Mouse (Mus musculus) liver, adult 2 months (tissue): Measurements from ENCODE around the gene Wbp1l. TPM values are rescaled to one million over a fixed set of nuclear protein-coding genes. Genes with fewer than 3 reads are reported as not detected.
A peak's percentile ranks its signal among the peaks of the same experiment; 100 is the strongest.
"Not testable (repeated sequence)": the region's sequence is repeated elsewhere in the genome, so short reads cannot be mapped to it uniquely, and the experiment has no call there.

Source experiments
- DNase-seq: peaks from one replicate; pipeline ENCODE4 v3.0.0-alpha.2; 2011; ENCODE audit warnings: low read depth, low spot score; ENCODE audit errors: extremely low read depth
- H3K27ac ChIP-seq: fragments of 200-500 bp; replicated peaks from 2 replicates; pipeline ENCODE4 v1.5.1; 2012; ENCODE audit warnings: low read depth, mild to moderate bottlenecking, control low read depth, inconsistent platforms, low read length; ENCODE audit not compliant: insufficient read depth
- H3K27me3 ChIP-seq: fragments of 200-500 bp; 2 replicates; pipeline ENCODE4 v1.6.1; 2012; ENCODE audit warnings: mild to moderate bottlenecking, moderate library complexity, low read length, inconsistent platforms; ENCODE audit not compliant: control insufficient read depth, insufficient read depth
- H3K36me3 ChIP-seq: fragments of 200-500 bp; 2 replicates; pipeline ENCODE4 v1.6.1; 2012; ENCODE audit warnings: low read length, inconsistent platforms; ENCODE audit not compliant: control insufficient read depth, insufficient read depth
- H3K4me1 ChIP-seq: fragments of 200-500 bp; 2 replicates; pipeline ENCODE4 v1.6.1; 2011; ENCODE audit warnings: low read length; ENCODE audit not compliant: control insufficient read depth, insufficient read depth
- H3K4me3 ChIP-seq: fragments of 200-500 bp; 2 replicates; pipeline ENCODE4 v1.5.1; 2011; ENCODE audit warnings: low read depth, mild to moderate bottlenecking, control low read depth, low read length, moderate library complexity; ENCODE audit not compliant: insufficient read depth
- H3K79me2 ChIP-seq: fragments of 200-500 bp; 2 replicates; pipeline ENCODE4 v1.6.1; 2012; ENCODE audit warnings: inconsistent platforms, mild to moderate bottlenecking, low read length, moderate library complexity; ENCODE audit not compliant: control insufficient read depth, insufficient read depth
- H3K9ac ChIP-seq: fragments of 200-500 bp; 2 replicates; pipeline ENCODE4 v1.6.1; 2012; ENCODE audit warnings: low read depth, mild to moderate bottlenecking, control low read depth, inconsistent platforms, low read length
- CTCF ChIP-seq: fragments of 200-500 bp; IDR thresholded peaks from 2 replicates; pipeline ENCODE4 v1.5.1; 2011; ENCODE audit warnings: low read depth, low read length, control low read depth
- POLR2A ChIP-seq: fragments of 200-500 bp; IDR thresholded peaks from 2 replicates; pipeline ENCODE4 v1.6.1; 2011; ENCODE audit warnings: low read length, control low read depth; ENCODE audit not compliant: insufficient read depth; ENCODE audit errors: extremely low read depth
- whole genome bisulfite sequencing: fragments of 180-500 bp; shearing (Covaris S2); methylation state at CpG from one replicate; pipeline ENCODE4 v1.1.7; 2018; 5-methylcytosine and 5-hydroxymethylcytosine counted together
- polyA plus RNA-seq: library from polyadenylated mRNA; depleted of rRNA; stranded (reverse); fragments of >200 nt; gene quantifications from 2 replicates; pipeline ENCODE4 v1.2.3, GENCODE M21; 2012
- total RNA-seq: library from RNA; depleted of rRNA; stranded (reverse); fragments of >200 nt; gene quantifications from 2 replicates; pipeline ENCODE4 v1.2.3, GENCODE M21; 2014

The Wbp1l gene
- total and polyA plus RNA-seq, 2 experiments = 66.7 to 140 TPM

DNA sequence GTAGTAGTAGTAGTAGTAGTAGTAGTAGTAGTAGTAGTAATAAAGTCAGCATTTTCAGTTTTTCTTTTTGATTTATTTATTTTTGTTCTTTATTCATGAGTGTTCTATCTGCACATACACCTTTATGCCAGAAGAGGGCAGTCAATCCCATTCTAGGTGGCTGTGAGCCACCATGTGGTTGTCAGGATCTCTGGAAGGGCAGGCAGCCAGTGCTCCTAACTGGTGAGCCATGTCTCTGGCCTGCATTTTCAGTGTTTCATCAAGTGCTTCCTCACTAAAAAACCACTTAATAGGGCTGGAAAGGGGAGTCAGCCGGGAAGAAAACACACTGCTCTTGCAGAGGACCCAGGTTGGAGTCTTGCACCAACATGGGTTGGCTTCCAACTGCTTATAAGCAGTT is 36.8 kb upstream of the Wbp1l start:
- TF ChIP-seq CTCF (peak; percentile 80), POLR2A (no peak)

DNA sequence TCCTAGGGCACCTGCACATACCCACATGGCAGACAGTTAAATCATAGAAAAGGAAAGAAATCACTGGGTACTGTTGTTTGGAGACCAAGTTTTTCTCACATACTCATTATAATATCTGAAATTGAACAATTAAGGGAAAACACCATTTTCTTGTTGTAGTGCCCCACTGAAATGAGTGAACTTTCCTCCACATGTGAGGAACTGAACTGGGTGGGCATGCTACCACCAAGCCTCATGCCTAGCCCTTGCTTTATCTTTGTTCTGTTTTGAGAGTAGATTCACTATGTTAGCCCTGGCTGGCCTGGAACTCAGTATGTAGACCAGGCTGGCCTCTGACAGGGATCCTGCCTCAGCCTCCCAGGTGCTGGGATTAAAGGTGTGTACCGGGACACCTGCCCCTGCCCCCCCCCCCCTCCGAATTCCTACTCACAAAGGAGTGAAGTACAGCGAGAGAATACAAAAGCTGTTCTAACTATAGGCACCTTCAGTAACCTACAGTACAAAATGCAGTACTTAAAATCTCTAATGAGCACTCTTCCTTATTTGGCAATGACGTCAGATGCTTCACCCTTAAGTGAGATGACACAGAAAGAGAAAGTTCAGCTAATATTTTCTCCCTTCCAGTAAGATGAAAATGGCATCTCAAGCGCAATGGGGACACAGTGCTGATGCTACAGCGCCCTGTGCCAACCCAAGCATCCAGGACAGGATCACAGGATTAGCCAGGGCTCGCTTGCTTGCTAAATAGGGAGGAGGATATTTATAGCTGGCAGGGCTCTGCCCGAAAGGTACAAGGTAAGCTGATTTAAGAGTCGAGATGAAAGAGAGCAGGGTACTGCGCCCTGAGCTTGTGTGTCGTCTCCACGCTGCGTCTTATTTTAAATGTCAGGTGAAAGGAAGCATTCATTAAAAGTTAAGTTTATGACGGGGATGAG is 36.0 kb upstream of the Wbp1l start:
- H3K4me3 ChIP-seq = no peak overlapping the region
- WGBS = 92% methylated on average over 14 of the region's 14 CpGs
- H3K36me3 ChIP-seq = no peaks in the 10 kb centered on the region
- H3K27me3 ChIP-seq = no peaks in the 10 kb centered on the region
- no peak overlapping the region for H3K9ac ChIP-seq
- 0 out of 2 replicates have a peak, but pooled peaks cover 4% of the 10 kb centered on the region for H3K79me2 ChIP-seq
- H3K27ac ChIP-seq = no peak overlapping the region
- TF ChIP-seq POLR2A (no peak), CTCF (no peak)
- no peak for DNase-seq
- H3K4me1 ChIP-seq = no peaks in the 10 kb centered on the region

More for the DNA sequence above, 36.8 kb upstream of the Wbp1l start:
- Histone ChIP-seq H3K27me3 (no peaks in the 10 kb centered on the region), H3K27ac (no peak overlapping the region), H3K4me3 (no peak overlapping the region), H3K4me1 (no peaks in the 10 kb centered on the region), H3K9ac (no peak overlapping the region), H3K36me3 (no peaks in the 10 kb centered on the region), H3K79me2 (0 out of 2 replicates have a peak, but pooled peaks cover 4% of the 10 kb centered on the region)
- DNase-seq = peak; percentile 49
- WGBS = 33% methylated on average over 1 of the region's 1 CpGs

DNA sequence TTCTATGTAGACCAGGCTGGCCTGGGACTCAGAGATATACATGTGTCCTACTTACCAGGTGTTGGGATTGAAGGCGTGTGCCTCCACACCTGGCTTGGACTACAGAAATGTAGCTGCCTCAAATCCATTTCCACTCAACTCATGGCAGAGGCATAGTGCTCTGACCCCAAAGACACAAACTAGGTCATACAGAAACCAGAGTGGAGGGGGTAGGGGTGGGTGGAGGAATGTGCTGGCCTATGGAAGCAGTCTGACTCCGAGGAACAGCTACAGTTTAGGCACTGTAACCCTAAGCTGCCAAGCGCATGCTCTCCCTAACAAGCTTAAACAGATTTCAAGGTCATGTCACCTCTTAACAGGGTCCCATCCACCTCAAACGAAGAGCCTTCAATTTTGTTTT is 35.3 kb upstream of the Wbp1l start:
- TF ChIP-seq CTCF = no peak
- no peak overlapping the region for H3K9ac ChIP-seq
- H3K27ac ChIP-seq = no peak overlapping the region
- WGBS = 69% methylated on average over 4 of the region's 4 CpGs
- H3K4me3 ChIP-seq = no peak overlapping the region
- 0 out of 2 replicates have a peak, but pooled peaks cover 4% of the 10 kb centered on the region for H3K79me2 ChIP-seq
- no peaks in the 10 kb centered on the region for H3K27me3 ChIP-seq
- no peaks in the 10 kb centered on the region for H3K4me1 ChIP-seq
- DNase-seq = no peak
- no peaks in the 10 kb centered on the region for H3K36me3 ChIP-seq

DNA sequence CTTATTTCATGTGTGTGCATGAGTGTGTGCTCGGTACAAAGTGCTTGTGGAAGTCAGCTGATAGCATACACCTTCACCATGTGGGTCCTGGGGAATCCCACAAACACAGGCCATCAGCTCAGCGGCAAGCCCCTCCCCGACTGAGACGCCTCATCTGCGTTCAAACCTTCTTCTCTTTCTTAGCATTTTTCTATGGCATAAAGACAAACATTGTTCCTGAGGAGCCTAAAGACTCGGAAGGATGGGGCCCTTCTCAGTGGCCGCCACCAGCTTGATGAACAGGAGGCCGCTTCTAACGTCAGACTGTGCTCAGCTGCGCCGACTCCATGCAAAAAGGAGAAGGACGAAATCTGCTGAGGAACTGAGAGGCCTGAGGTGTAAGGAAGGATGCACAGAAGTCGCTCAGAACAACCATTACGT is 34.8 kb upstream of the Wbp1l start:
- no peak overlapping the region for H3K9ac ChIP-seq
- H3K27me3 ChIP-seq = no peaks in the 10 kb centered on the region
- DNase-seq = no peak
- no peak overlapping the region for H3K27ac ChIP-seq
- H3K79me2 ChIP-seq = 0 out of 2 replicates have a peak, but pooled peaks cover 4% of the 10 kb centered on the region
- no peak overlapping the region for H3K4me3 ChIP-seq
- no peaks in the 10 kb centered on the region for H3K36me3 ChIP-seq
- TF ChIP-seq POLR2A = no peak
- TF ChIP-seq CTCF = no peak
- no peaks in the 10 kb centered on the region for H3K4me1 ChIP-seq
- 86% methylated on average over 14 of the region's 14 CpGs for WGBS

DNA sequence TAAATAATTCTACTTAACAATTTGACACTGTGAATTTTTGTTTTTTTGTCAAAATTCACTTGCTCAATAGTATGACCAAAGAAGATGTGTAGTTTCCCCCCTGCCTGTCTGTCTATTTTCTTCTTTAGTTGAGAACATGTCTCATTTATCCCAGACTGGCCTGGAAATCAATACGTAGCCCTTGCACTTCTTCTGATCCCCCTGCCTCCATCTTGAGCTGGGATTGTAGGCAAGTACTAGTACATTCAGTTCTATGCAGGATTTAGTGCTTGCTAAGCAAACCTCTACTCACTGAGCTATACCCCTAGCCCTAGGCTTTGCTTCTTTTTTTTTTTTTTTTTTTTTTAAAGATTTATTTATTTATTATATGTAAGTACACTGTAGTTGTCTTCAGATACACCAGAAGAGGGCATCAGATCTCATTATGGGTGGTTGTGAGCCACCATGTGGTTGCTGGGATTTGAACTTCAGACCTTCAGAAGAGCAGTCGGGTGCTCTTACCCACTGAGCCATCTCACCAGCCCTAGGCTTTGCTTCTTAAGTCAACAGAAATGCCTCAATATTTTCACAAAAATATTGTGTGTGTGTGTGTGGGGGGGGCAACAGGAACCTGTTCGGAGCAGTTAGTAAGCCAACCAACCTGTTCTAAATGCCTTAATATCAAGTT is 27.5 kb upstream of the Wbp1l start:
- not testable (repeated sequence) for H3K79me2 ChIP-seq, H3K4me3 ChIP-seq, H3K36me3 ChIP-seq, H3K27ac ChIP-seq, H3K9ac ChIP-seq, H3K27me3 ChIP-seq, DNase-seq
- 82% methylated on average over 3 of the region's 3 CpGs for WGBS
- H3K4me1 ChIP-seq = peaks cover 10% of the 10 kb centered on the region

DNA sequence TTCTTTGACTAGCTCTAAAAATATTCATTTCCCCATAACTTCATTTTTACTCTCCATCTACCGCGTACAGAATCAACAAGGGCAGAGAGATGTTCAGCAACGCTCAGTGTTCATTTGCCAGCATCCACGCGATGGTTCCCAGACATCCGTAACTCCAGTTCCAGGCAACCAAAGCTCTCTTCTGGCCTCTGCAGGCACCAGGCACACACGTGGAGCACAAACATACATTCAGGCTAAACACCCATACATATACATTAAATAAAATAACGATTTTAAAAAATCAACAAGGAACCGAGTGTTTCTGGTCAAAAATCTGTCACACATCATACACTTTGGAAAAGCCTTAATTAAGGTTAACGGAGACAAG is 27.0 kb upstream of the Wbp1l start:
- Histone ChIP-seq H3K27me3 (no peaks in the 10 kb centered on the region), H3K4me3 (no peak overlapping the region), H3K79me2 (peaks cover 11% of the 10 kb centered on the region; the same call in 1 of the 2 replicates), H3K36me3 (no peaks in the 10 kb centered on the region), H3K27ac (no peak overlapping the region), H3K9ac (no peak overlapping the region), H3K4me1 (peaks cover 10% of the 10 kb centered on the region)
- DNase-seq = no peak
- TF ChIP-seq CTCF = no peak
- no peak for TF ChIP-seq POLR2A
- 57% methylated on average over 10 of the region's 10 CpGs for WGBS
